Mouse (Mus musculus) thymus, postnatal 14 days (tissue): ENCODE measurements at regions not wholly inside any gene's neighbourhood (a gene's known extent, or its start where the extent isn't known, plus 50 kb on each side); places are given as distances from the start of the nearest gene placed in this dataset.
"Not testable (repeated sequence)": the region's sequence is repeated elsewhere in the genome, so short reads cannot be mapped to it uniquely, and the experiment has no call there.

Source experiments
- DNase-seq: peaks from one replicate; pipeline ENCODE4 v3.0.0; 2021

GRCm38 (mm10) chr13:52279281-52279969, 251.7 kb downstream of the Diras2 start:
- no peak for DNase-seq

- DNase-seq = no peak
These were observed 251.1 kb downstream of the Diras2 start for GRCm38 (mm10) chr13:52279970-52280348.

- no peak for DNase-seq
These were observed 249.8 kb downstream of the Diras2 start for GRCm38 (mm10) chr13:52281271-52281670.

GRCm38 (mm10) chr13:52282500-52282899, 248.6 kb downstream of the Diras2 start:
- DNase-seq = no peak

- peak; percentile 11 for DNase-seq
These were observed 247.6 kb downstream of the Diras2 start for GRCm38 (mm10) chr13:52283456-52283855.

- DNase-seq = no peak
These were observed 246.9 kb downstream of the Diras2 start for GRCm38 (mm10) chr13:52284026-52284801.

- DNase-seq = no peak
These were observed 242.7 kb downstream of the Diras2 start for GRCm38 (mm10) chr13:52288400-52288799.

- no peak for DNase-seq
These were observed 235.2 kb downstream of the Diras2 start for GRCm38 (mm10) chr13:52295847-52296246.

GRCm38 (mm10) chr13:52296541-52297276, 234.4 kb downstream of the Diras2 start:
- peak; percentile 14 for DNase-seq

GRCm38 (mm10) chr13:52297277-52297623, 233.8 kb downstream of the Diras2 start:
- no peak for DNase-seq

GRCm38 (mm10) chr13:52298362-52298761, 232.7 kb downstream of the Diras2 start:
- no peak for DNase-seq

- not testable (repeated sequence) for DNase-seq
These were observed 225.8 kb downstream of the Diras2 start for GRCm38 (mm10) chr13:52305328-52305727.

GRCm38 (mm10) chr13:52306783-52307440, 224.2 kb downstream of the Diras2 start:
- DNase-seq = no peak

GRCm38 (mm10) chr13:52310954-52311353, 220.1 kb downstream of the Diras2 start:
- DNase-seq = no peak

GRCm38 (mm10) chr13:52318276-52318675, 212.8 kb downstream of the Diras2 start:
- no peak for DNase-seq

- no peak for DNase-seq
These were observed 207.4 kb downstream of the Diras2 start for GRCm38 (mm10) chr13:52323691-52324090.

- not testable (repeated sequence) for DNase-seq
These were observed 206.7 kb downstream of the Diras2 start for GRCm38 (mm10) chr13:52324378-52324777.

GRCm38 (mm10) chr13:52325647-52326046, 205.4 kb downstream of the Diras2 start:
- DNase-seq = not testable (repeated sequence)

GRCm38 (mm10) chr13:52327734-52328133, 203.3 kb downstream of the Diras2 start:
- no peak for DNase-seq

- DNase-seq = no peak
These were observed 202.3 kb downstream of the Diras2 start for GRCm38 (mm10) chr13:52328766-52329165.

- DNase-seq = peak; percentile 78
These were observed 200.0 kb downstream of the Diras2 start for GRCm38 (mm10) chr13:52331068-52331467.

GRCm38 (mm10) chr13:52334962-52335361, 196.1 kb downstream of the Diras2 start:
- peak; percentile 14 for DNase-seq

- DNase-seq = peak; percentile 64
These were observed 193.1 kb downstream of the Diras2 start for GRCm38 (mm10) chr13:52337936-52338335.
